Mouse (Mus musculus): ENCODE data around the gene Cd2.
A peak's percentile ranks its signal among the peaks of the same experiment; 100 is the strongest.

DNA sequence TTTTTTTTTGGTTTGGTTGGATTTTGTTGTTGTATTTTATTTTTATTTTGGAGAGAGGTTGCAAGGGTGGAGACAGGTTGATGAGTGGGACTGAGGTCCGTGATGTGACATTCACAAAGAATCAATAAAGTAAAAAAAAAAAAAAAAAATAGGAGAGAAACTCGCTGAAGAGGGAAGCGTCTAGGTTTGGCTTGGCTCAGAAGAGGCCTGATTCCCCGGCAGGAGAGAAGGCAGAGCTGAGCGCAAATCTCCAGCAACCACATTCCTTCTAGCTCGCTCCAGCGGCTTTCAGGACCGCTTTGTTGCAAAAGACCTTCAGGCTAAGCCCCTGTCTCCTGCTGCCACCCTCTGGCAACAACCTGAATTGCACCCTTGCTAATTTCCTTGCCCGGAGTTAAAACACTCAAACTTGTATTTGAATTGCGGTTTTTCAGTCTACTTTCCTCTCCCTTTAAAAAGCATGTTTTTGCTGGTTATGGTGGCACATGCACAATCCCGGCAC lies 7.7 kb upstream of the Cd2 start:
- TF ChIP-seq MAX (IDR thresholded peaks at IDR 0.05): no peak
- peak; percentile 78 for TF ChIP-seq CTCF (IDR thresholded peaks at IDR 0.05; ENCODE audit: control insufficient read depth, insufficient read depth, insufficient read length)
- peak; percentile 68 for TF ChIP-seq CEBPB (IDR thresholded peaks at IDR 0.05; ENCODE audit: low read depth)

All from C2C12 (cell line).